Mouse (Mus musculus): ENCODE results near the gene Pkd2l1.

Pkd2l1 gene

GRCm38 (mm10) chr19:44107661-44108521, 84.4 kb downstream of the Pkd2l1 start:
- CTCF ChIA-PET = no interaction called here

GRCm38 (mm10) chr19:44106831-44107660, 85.2 kb downstream of the Pkd2l1 start, which contains the start of gene Chuk:
Gene Chuk, minus strand, starts transcription at chr19:44107480.
- CTCF ChIA-PET = no interaction called here

GRCm38 (mm10) chr19:44104393-44104792, 87.8 kb downstream of the Pkd2l1 start:
- CTCF ChIA-PET = no interaction called here

GRCm38 (mm10) chr19:44103001-44103400, 89.2 kb downstream of the Pkd2l1 start:
- CTCF ChIA-PET = no interaction called here

GRCm38 (mm10) chr19:44100840-44101239, 91.4 kb downstream of the Pkd2l1 start:
- CTCF ChIA-PET = no interaction called here
